Mouse (Mus musculus): ENCODE results near the gene Notch3. TPM values are rescaled to one million over a fixed set of nuclear protein-coding genes. Genes with fewer than 3 reads are reported as not detected.
"Not testable (repeated sequence)": the region's sequence is repeated elsewhere in the genome, so short reads cannot be mapped to it uniquely, and the experiment has no call there.

Gene Notch3
- polyA plus RNA-seq, 1 experiment from 2014 or later = 0.73 TPM

- no peak for ATAC-seq (ENCODE audit: low read depth)
- H3K27ac ChIP-seq (ENCODE audit: low read length) = peak overlapping the region; percentile 76
- H3K36me3 ChIP-seq (ENCODE audit: control insufficient read depth, insufficient read depth) = no peaks in the 10 kb centered on the region
- H3K4me1 ChIP-seq (ENCODE audit: control insufficient read depth, low read depth, low read length) = peaks cover 71% of the 10 kb centered on the region
- peak overlapping the region; percentile 65 for H3K9ac ChIP-seq (ENCODE audit: low read depth, low read length)
- peak overlapping the region; percentile 47 for H3K4me2 ChIP-seq (ENCODE audit: low read depth, low read length)
- no peaks in the 10 kb centered on the region for H3K9me3 ChIP-seq (replicated peaks; ENCODE audit: control insufficient read depth, low read length)
- no peak overlapping the region for H3K4me3 ChIP-seq (ENCODE audit: low read depth, low read length)
- WGBS (ENCODE audit: insufficient replicate concordance) = 52% methylated on average over 4 of the region's 5 CpGs
- no peaks in the 10 kb centered on the region for H3K27me3 ChIP-seq (ENCODE audit: control insufficient read depth, insufficient read depth, low read depth, low read length)
Observed at GRCm38 (mm10) chr17:32117287-32117871, 49.3 kb downstream of the Notch3 start.

GRCm38 (mm10) chr17:32116586-32117286, 49.9 kb downstream of the Notch3 start:
- Histone ChIP-seq H3K9me3 (replicated peaks; ENCODE audit: control insufficient read depth, low read length) (no peaks in the 10 kb centered on the region), H3K27ac (ENCODE audit: low read length) (peak overlapping the region; percentile 76; the same call in 1 of the 2 replicates), H3K4me2 (ENCODE audit: low read depth, low read length) (no peak overlapping the region), H3K4me3 (ENCODE audit: low read depth, low read length) (no peak overlapping the region), H3K27me3 (ENCODE audit: control insufficient read depth, insufficient read depth, low read depth, low read length) (no peaks in the 10 kb centered on the region), H3K9ac (ENCODE audit: low read depth, low read length) (peak overlapping the region; percentile 65; the same call in 1 of the 2 replicates), H3K36me3 (ENCODE audit: control insufficient read depth, insufficient read depth) (no peaks in the 10 kb centered on the region), H3K4me1 (ENCODE audit: control insufficient read depth, low read depth, low read length) (peaks cover 70% of the 10 kb centered on the region)
- no peak for ATAC-seq (ENCODE audit: low read depth)
- 67% methylated on average over 6 of the region's 6 CpGs for WGBS (ENCODE audit: insufficient replicate concordance)

GRCm38 (mm10) chr17:32114486-32114885, 52.2 kb downstream of the Notch3 start:
- Histone ChIP-seq H3K4me1 (ENCODE audit: control insufficient read depth, low read depth, low read length) (peaks cover 85% of the 10 kb centered on the region), H3K27ac (ENCODE audit: low read length) (peak overlapping the region; percentile 76), H3K9ac (ENCODE audit: low read depth, low read length) (peak overlapping the region; percentile 80), H3K4me2 (ENCODE audit: low read depth, low read length) (peak overlapping the region; percentile 99), H3K4me3 (ENCODE audit: low read depth, low read length) (peak overlapping the region; percentile 75)
- ATAC-seq (ENCODE audit: low read depth); H3K27me3 ChIP-seq (ENCODE audit: control insufficient read depth, insufficient read depth, low read depth, low read length); H3K36me3 ChIP-seq (ENCODE audit: control insufficient read depth, insufficient read depth); H3K9me3 ChIP-seq (replicated peaks; ENCODE audit: control insufficient read depth, low read length): not testable (repeated sequence)
- WGBS (ENCODE audit: insufficient replicate concordance) = 25% methylated on average over 3 of the region's 5 CpGs

GRCm38 (mm10) chr17:32113523-32114421, 52.9 kb downstream of the Notch3 start:
- Histone ChIP-seq H3K27ac (ENCODE audit: low read length) (peak overlapping the region; percentile 76), H3K4me1 (ENCODE audit: control insufficient read depth, low read depth, low read length) (peaks cover 92% of the 10 kb centered on the region)

DNA sequence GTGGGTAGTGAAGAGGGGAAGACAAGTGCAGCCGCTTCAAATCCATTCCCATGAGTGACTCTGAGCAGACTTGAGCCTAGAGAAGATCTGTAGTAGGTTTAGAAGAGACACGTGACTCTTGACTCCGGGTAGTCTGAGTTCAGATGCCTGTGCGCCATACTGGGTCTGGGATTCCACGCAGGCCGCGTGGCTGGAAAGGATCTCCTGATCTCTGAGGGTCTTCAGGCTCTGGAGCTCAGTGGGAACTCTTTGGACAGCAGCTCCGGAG, 53.5 kb downstream of the Notch3 start:
- WGBS (ENCODE audit: insufficient replicate concordance) = 14% methylated on average over 8 of the region's 8 CpGs
- peak overlapping the region; percentile 75 for H3K4me3 ChIP-seq (ENCODE audit: low read depth, low read length)
- no peaks in the 10 kb centered on the region for H3K36me3 ChIP-seq (ENCODE audit: control insufficient read depth, insufficient read depth)
- H3K4me2 ChIP-seq (ENCODE audit: low read depth, low read length) = peak overlapping the region; percentile 99
- H3K9ac ChIP-seq (ENCODE audit: low read depth, low read length) = peak overlapping the region; percentile 80
- no peaks in the 10 kb centered on the region for H3K9me3 ChIP-seq (replicated peaks; ENCODE audit: control insufficient read depth, low read length)
- H3K27ac ChIP-seq (ENCODE audit: low read length) = peak overlapping the region; percentile 75
- H3K27me3 ChIP-seq (ENCODE audit: control insufficient read depth, insufficient read depth, low read depth, low read length) = no peaks in the 10 kb centered on the region
- peak; percentile 18 for ATAC-seq (ENCODE audit: low read depth)
- H3K4me1 ChIP-seq (ENCODE audit: control insufficient read depth, low read depth, low read length) = peaks cover 92% of the 10 kb centered on the region

More at GRCm38 (mm10) chr17:32113523-32114421, 52.9 kb downstream of the Notch3 start:
- WGBS (ENCODE audit: insufficient replicate concordance) = 1% methylated on average over 56 of the region's 56 CpGs
- ATAC-seq (ENCODE audit: low read depth) = peak; percentile 70
- Histone ChIP-seq H3K9me3 (replicated peaks; ENCODE audit: control insufficient read depth, low read length) (no peaks in the 10 kb centered on the region), H3K9ac (ENCODE audit: low read depth, low read length) (peak overlapping the region; percentile 80), H3K4me3 (ENCODE audit: low read depth, low read length) (peak overlapping the region; percentile 75), H3K36me3 (ENCODE audit: control insufficient read depth, insufficient read depth) (no peaks in the 10 kb centered on the region), H3K4me2 (ENCODE audit: low read depth, low read length) (peak overlapping the region; percentile 99), H3K27me3 (ENCODE audit: control insufficient read depth, insufficient read depth, low read depth, low read length) (no peaks in the 10 kb centered on the region)

GRCm38 (mm10) chr17:32112434-32113254, 54.0 kb downstream of the Notch3 start:
- peak overlapping the region; percentile 80 for H3K9ac ChIP-seq (ENCODE audit: low read depth, low read length)
- H3K27me3 ChIP-seq (ENCODE audit: control insufficient read depth, insufficient read depth, low read depth, low read length) = no peaks in the 10 kb centered on the region
- H3K27ac ChIP-seq (ENCODE audit: low read length) = peak overlapping the region; percentile 75
- H3K4me3 ChIP-seq (ENCODE audit: low read depth, low read length) = peak overlapping the region; percentile 75
- no peaks in the 10 kb centered on the region for H3K9me3 ChIP-seq (replicated peaks; ENCODE audit: control insufficient read depth, low read length)
- H3K4me2 ChIP-seq (ENCODE audit: low read depth, low read length) = peak overlapping the region; percentile 99
- ATAC-seq (ENCODE audit: low read depth) = peak; percentile 31
- H3K36me3 ChIP-seq (ENCODE audit: control insufficient read depth, insufficient read depth) = no peaks in the 10 kb centered on the region
- peaks cover 93% of the 10 kb centered on the region for H3K4me1 ChIP-seq (ENCODE audit: control insufficient read depth, low read depth, low read length)
- 37% methylated on average over 8 of the region's 8 CpGs for WGBS (ENCODE audit: insufficient replicate concordance)

GRCm38 (mm10) chr17:32110980-32111780, 55.5 kb downstream of the Notch3 start:
- 48% methylated on average over 10 of the region's 10 CpGs for WGBS (ENCODE audit: insufficient replicate concordance)

GRCm38 (mm10) chr17:32110424-32110823, 56.2 kb downstream of the Notch3 start:
- WGBS (ENCODE audit: insufficient replicate concordance) = 40% methylated on average over 2 of the region's 2 CpGs
- Histone ChIP-seq H3K4me2 (ENCODE audit: low read depth, low read length) (no peak overlapping the region), H3K4me3 (ENCODE audit: low read depth, low read length) (no peak overlapping the region), H3K4me1 (ENCODE audit: control insufficient read depth, low read depth, low read length) (peaks cover 78% of the 10 kb centered on the region), H3K9me3 (replicated peaks; ENCODE audit: control insufficient read depth, low read length) (no peaks in the 10 kb centered on the region), H3K36me3 (ENCODE audit: control insufficient read depth, insufficient read depth) (no peaks in the 10 kb centered on the region), H3K27me3 (ENCODE audit: control insufficient read depth, insufficient read depth, low read depth, low read length) (no peaks in the 10 kb centered on the region), H3K27ac (ENCODE audit: low read length) (peak overlapping the region; percentile 62), H3K9ac (ENCODE audit: low read depth, low read length) (peak overlapping the region; percentile 30; the same call in 1 of the 2 replicates)
- no peak for ATAC-seq (ENCODE audit: low read depth)

More at GRCm38 (mm10) chr17:32110980-32111780, 55.5 kb downstream of the Notch3 start:
- H3K36me3 ChIP-seq (ENCODE audit: control insufficient read depth, insufficient read depth) = no peaks in the 10 kb centered on the region
- no peak overlapping the region for H3K4me2 ChIP-seq (ENCODE audit: low read depth, low read length)
- no peak overlapping the region for H3K4me3 ChIP-seq (ENCODE audit: low read depth, low read length)
- H3K9me3 ChIP-seq (replicated peaks; ENCODE audit: control insufficient read depth, low read length) = no peaks in the 10 kb centered on the region
- H3K4me1 ChIP-seq (ENCODE audit: control insufficient read depth, low read depth, low read length) = peaks cover 85% of the 10 kb centered on the region
- no peaks in the 10 kb centered on the region for H3K27me3 ChIP-seq (ENCODE audit: control insufficient read depth, insufficient read depth, low read depth, low read length)
- no peak for ATAC-seq (ENCODE audit: low read depth)
- H3K9ac ChIP-seq (ENCODE audit: low read depth, low read length) = peak overlapping the region; percentile 30; the same call in 1 of the 2 replicates
- H3K27ac ChIP-seq (ENCODE audit: low read length) = peak overlapping the region; percentile 62

All from liver, embryonic 16.5 days (tissue).